Mouse (Mus musculus) midbrain, embryonic 16.5 days (tissue): ENCODE data around the gene Cideb. TPM values are rescaled to one million over a fixed set of nuclear protein-coding genes. Genes with fewer than 3 reads are reported as not detected.

ENCODE experiments used
- ATAC-seq: fragments of 200-750 bp; cut with Nextera tagmentation; 2 replicates; pipeline ENCODE4 v1.8.0; 2017; ENCODE audit warnings: moderate TSS enrichment
- H3K27ac ChIP-seq: fragments of 300-500 bp; sonication (generic); 2 replicates; pipeline ENCODE4 v1.5.1; 2014; ENCODE audit warnings: mild to moderate bottlenecking, low read length, mixed read lengths
- H3K27me3 ChIP-seq: fragments of 300-500 bp; sonication (generic); 2 replicates; pipeline ENCODE4 v1.6.1; 2014; ENCODE audit warnings: low read depth, low read length, mixed read lengths; ENCODE audit not compliant: control insufficient read depth, insufficient read depth
- H3K36me3 ChIP-seq: fragments of 300-500 bp; sonication (generic); 2 replicates; pipeline ENCODE4 v1.6.1; 2014; ENCODE audit warnings: mild to moderate bottlenecking, low read length, moderate library complexity, mixed read lengths; ENCODE audit not compliant: control insufficient read depth, insufficient read depth
- H3K4me1 ChIP-seq: fragments of 300-500 bp; sonication (generic); 2 replicates; pipeline ENCODE4 v1.6.1; 2014; ENCODE audit warnings: mild to moderate bottlenecking, low read length, mixed read lengths; ENCODE audit not compliant: control insufficient read depth, insufficient read depth
- H3K4me2 ChIP-seq: fragments of 300-500 bp; sonication (generic); 2 replicates; pipeline ENCODE4 v1.6.1; 2014; ENCODE audit warnings: mild to moderate bottlenecking, low read length, mixed read lengths
- H3K4me3 ChIP-seq: fragments of 300-500 bp; sonication (generic); 2 replicates; pipeline ENCODE4 v1.5.1; 2014; ENCODE audit warnings: low read depth, mild to moderate bottlenecking, low read length, moderate library complexity, mixed read lengths
- H3K9ac ChIP-seq: fragments of 300-500 bp; sonication (generic); 2 replicates; pipeline ENCODE4 v1.6.1; 2014; ENCODE audit warnings: low read depth, low read length, mixed read lengths
- H3K9me3 ChIP-seq: fragments of 300-500 bp; sonication (generic); replicated peaks from 2 replicates; pipeline ENCODE4 v1.6.1; 2014; ENCODE audit warnings: mild to moderate bottlenecking, low read length, mixed read lengths; ENCODE audit not compliant: control insufficient read depth, poor library complexity, severe bottlenecking
- WGBS: fragments of 180-500 bp; shearing (Covaris S2); extraction: QIAGEN DNeasy Blood & Tissue Kit; methylation state at CpG from one replicate; pipeline ENCODE4 v1.1.7; 2014; 5-methylcytosine and 5-hydroxymethylcytosine counted together
- polyA plus RNA-seq: library from polyadenylated mRNA; unstranded; fragments of >200 nt; fragmentation: Nextera tagmentation; extraction: Ambion mirVana; gene quantifications from 2 replicates; pipeline ENCODE4 v1.2.1, GENCODE M21; 2015

The Cideb gene
- polyA plus RNA-seq, 1 experiment from 2014 or later, result 0.21 TPM

GRCm38 (mm10) chr14:55713007-55713728 is 45.1 kb downstream of the Cideb start:
- Histone ChIP-seq H3K9me3 (no peaks in the 10 kb centered on the region), H3K27me3 (peaks cover 7% of the 10 kb centered on the region)

DNA sequence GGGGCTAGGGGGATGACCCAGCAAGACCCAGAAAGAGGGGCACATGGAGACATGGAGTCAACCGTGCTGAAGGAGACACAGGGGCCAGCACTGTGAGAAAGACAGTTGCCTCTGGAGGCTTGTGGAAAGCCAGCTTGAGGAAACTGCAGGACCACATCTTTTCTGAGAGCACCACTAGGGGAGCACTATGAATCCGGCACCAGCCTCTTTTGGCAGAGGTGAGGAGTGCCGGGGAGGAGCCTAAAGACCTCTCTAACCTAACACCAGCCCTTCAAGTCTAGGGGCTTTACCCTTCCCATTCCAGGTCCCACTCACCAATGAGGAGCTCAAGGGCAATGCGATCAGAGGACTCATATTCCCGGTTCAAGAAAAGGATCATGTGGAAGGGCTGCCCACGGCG is 46.5 kb downstream of the Cideb start:
- 83% methylated on average over 7 of the region's 7 CpGs for WGBS
- H3K4me1 ChIP-seq, result no peaks in the 10 kb centered on the region
- H3K9ac ChIP-seq, result no peak overlapping the region
- H3K27me3 ChIP-seq, result peaks cover 7% of the 10 kb centered on the region
- ATAC-seq, result no peak
- no peaks in the 10 kb centered on the region for H3K9me3 ChIP-seq
- H3K4me2 ChIP-seq, result no peak overlapping the region
- H3K27ac ChIP-seq, result no peak overlapping the region
- H3K4me3 ChIP-seq, result no peak overlapping the region
- peaks cover under 1% of the 10 kb centered on the region; the same call in 1 of the 2 replicates for H3K36me3 ChIP-seq

More at GRCm38 (mm10) chr14:55713007-55713728, 45.1 kb downstream of the Cideb start:
- Histone ChIP-seq H3K4me2 (no peak overlapping the region), H3K4me1 (no peaks in the 10 kb centered on the region), H3K9ac (no peak overlapping the region), H3K27ac (no peak overlapping the region), H3K4me3 (no peak overlapping the region), H3K36me3 (peaks cover 9% of the 10 kb centered on the region; the same call in 1 of the 2 replicates)
- 14% methylated on average over 24 of the region's 25 CpGs for WGBS
- ATAC-seq, result no peak

DNA sequence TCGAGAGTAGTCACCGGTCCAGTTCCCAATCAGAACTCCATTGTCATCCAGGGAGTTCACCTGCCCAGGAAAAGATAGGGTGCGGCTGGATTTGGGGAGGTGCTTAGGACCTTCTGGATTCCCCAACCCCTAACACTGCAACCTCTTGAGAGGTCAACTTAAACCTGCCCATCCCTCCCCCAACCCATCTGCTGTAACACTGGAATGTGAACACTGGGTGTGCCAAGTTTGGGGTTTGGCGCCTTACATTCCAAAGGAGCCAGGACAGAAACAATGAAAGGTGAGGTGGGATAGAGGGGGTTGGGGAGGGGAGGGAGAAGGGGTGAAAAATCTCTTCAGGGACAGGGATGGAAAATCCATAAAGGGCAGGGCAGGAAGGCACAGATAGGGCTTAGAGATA is 48.7 kb downstream of the Cideb start:
- no peak overlapping the region for H3K9ac ChIP-seq
- H3K27ac ChIP-seq, result no peak overlapping the region
- no peak overlapping the region for H3K4me2 ChIP-seq
- no peak for ATAC-seq
- no peak overlapping the region for H3K4me3 ChIP-seq
- no peaks in the 10 kb centered on the region for H3K9me3 ChIP-seq
- no peaks in the 10 kb centered on the region for H3K36me3 ChIP-seq
- WGBS, result 86% methylated on average over 4 of the region's 4 CpGs
- H3K4me1 ChIP-seq, result no peaks in the 10 kb centered on the region
- H3K27me3 ChIP-seq, result peaks cover 7% of the 10 kb centered on the region

DNA sequence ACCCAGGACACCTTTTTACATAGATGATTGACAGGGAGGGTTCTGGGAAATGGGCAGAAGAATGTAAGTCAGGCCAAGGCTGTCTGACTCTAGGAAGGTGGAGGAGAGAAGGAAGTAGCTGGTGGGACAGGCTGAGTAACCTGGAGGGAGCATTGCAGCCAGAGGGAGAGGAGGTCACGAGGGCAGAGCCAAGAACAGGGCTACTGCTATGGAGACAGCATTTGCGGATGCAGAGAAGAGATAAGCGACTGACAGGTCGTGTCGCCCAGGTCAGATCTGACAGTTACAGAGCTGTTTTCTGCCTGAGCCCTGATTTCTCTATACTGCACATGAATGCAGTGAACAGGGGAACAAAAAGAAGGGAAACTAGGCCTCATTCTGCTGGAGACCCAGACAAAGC is 50.9 kb downstream of the Cideb start:
- ATAC-seq, result no peak
- 82% methylated on average over 5 of the region's 5 CpGs for WGBS

DNA sequence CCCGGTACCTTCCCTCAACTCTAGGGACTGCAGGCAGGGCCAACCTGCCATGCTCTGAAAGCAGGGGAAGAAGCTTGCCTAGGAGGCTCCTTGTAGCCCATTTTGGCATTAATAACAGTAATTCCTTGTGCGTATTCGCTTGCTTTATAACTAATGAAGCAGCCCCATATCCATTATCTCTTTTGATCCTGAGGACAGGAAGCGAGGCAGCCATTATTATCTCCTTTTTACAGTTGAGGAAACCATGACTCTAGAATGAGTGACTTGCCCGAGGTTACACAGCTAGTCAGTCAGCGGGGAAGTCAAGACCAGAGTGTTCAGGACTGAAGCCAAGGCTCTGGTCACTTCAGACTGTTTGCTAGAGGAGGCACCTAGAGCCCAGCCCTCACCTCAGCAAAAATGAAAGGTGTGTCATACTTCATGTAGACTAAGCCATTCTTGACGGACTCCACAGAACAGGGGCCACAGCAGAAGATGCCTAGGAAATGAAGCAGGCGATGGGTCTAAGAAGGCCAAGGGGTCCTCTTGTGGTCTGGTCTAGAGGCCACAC is 52.1 kb downstream of the Cideb start:
- Histone ChIP-seq H3K36me3 (no peaks in the 10 kb centered on the region), H3K4me1 (no peaks in the 10 kb centered on the region), H3K4me3 (no peak overlapping the region), H3K4me2 (no peak overlapping the region), H3K27me3 (no peaks in the 10 kb centered on the region), H3K9me3 (no peaks in the 10 kb centered on the region), H3K27ac (no peak overlapping the region), H3K9ac (no peak overlapping the region)
- WGBS, result 91% methylated on average over 8 of the region's 8 CpGs
- no peak for ATAC-seq

More for the DNA sequence above, 50.9 kb downstream of the Cideb start:
- H3K36me3 ChIP-seq, result no peaks in the 10 kb centered on the region
- no peak overlapping the region for H3K4me3 ChIP-seq
- no peaks in the 10 kb centered on the region for H3K9me3 ChIP-seq
- no peak overlapping the region for H3K27ac ChIP-seq
- H3K4me2 ChIP-seq, result no peak overlapping the region
- no peaks in the 10 kb centered on the region for H3K4me1 ChIP-seq
- no peak overlapping the region for H3K9ac ChIP-seq
- no peaks in the 10 kb centered on the region for H3K27me3 ChIP-seq

Other genes with a start within 250 kb of the Cideb start
- gene Cpne6, start 248.0 kb downstream of the Cideb start, polyA plus RNA-seq, result 2.2 and 3.4 TPM in 2 replicates
- gene Nrl, start 233.5 kb downstream of the Cideb start, polyA plus RNA-seq, result 0.08 and 0.19 TPM in 2 replicates
- 29.5 and 30.6 TPM in 2 replicates for gene Pck2, start 218.2 kb downstream of the Cideb start, polyA plus RNA-seq
- gene Dcaf11, start 198.5 kb downstream of the Cideb start, polyA plus RNA-seq, result 134 and 137 TPM in 2 replicates
- 0.55 and 0.72 TPM in 2 replicates for gene A730061H03Rik, start 198.1 kb downstream of the Cideb start, polyA plus RNA-seq
- gene Fitm1, start 182.8 kb downstream of the Cideb start, polyA plus RNA-seq, result 0.22 TPM in 1 of 2 replicates, not detected in the other
- gene Psme1, start 180.3 kb downstream of the Cideb start, polyA plus RNA-seq, result 238 and 262 TPM in 2 replicates
- gene Emc9, start 173.2 kb downstream of the Cideb start, polyA plus RNA-seq, result 31.6 and 46.9 TPM in 2 replicates
- 174 and 183 TPM in 2 replicates for gene Psme2, start 167.3 kb downstream of the Cideb start, polyA plus RNA-seq
- gene Rnf31, start 166.8 kb downstream of the Cideb start, polyA plus RNA-seq, result 24.6 and 27.2 TPM in 2 replicates
- 10.4 and 10.5 TPM in 2 replicates for gene Irf9, start 154.9 kb downstream of the Cideb start, polyA plus RNA-seq
- gene Rec8, start 140.4 kb downstream of the Cideb start, polyA plus RNA-seq, result 8.0 and 8.4 TPM in 2 replicates
- 116 and 123 TPM in 2 replicates for gene Ipo4, start 122.5 kb downstream of the Cideb start, polyA plus RNA-seq
- gene Gm49378, start 120.6 kb downstream of the Cideb start, polyA plus RNA-seq, result 2.1 and 2.4 TPM in 2 replicates
- gene Tm9sf1, start 114.7 kb downstream of the Cideb start, polyA plus RNA-seq, result 57.8 and 60.0 TPM in 2 replicates
- 0.20 and 0.28 TPM in 2 replicates for gene Tssk4, start 108.3 kb downstream of the Cideb start, polyA plus RNA-seq
- gene Mdp1, start 98.0 kb downstream of the Cideb start, polyA plus RNA-seq, result 81.0 and 84.6 TPM in 2 replicates
- 52.5 and 52.7 TPM in 2 replicates for gene Gmpr2, start 86.5 kb downstream of the Cideb start, polyA plus RNA-seq
- gene Nedd8, start 86.3 kb downstream of the Cideb start, polyA plus RNA-seq, result 532 and 551 TPM in 2 replicates
- 22.5 and 25.8 TPM in 2 replicates for gene Tinf2, start 76.6 kb downstream of the Cideb start, polyA plus RNA-seq
- gene Tgm1, start 44.5 kb downstream of the Cideb start, polyA plus RNA-seq, result 0.13 and 0.15 TPM in 2 replicates
- gene Rabggta, start 36.2 kb downstream of the Cideb start, polyA plus RNA-seq, result 64.0 and 65.1 TPM in 2 replicates
- gene Dhrs1, start 12.8 kb downstream of the Cideb start, polyA plus RNA-seq, result 72.3 and 75.3 TPM in 2 replicates
- 25.9 and 28.0 TPM in 2 replicates for gene Nop9, start 12.8 kb downstream of the Cideb start, polyA plus RNA-seq
- 0.51 and 0.59 TPM in 2 replicates for gene Ltb4r2, start 3.0 kb upstream of the Cideb start, polyA plus RNA-seq
- 0.50 and 0.60 TPM in 2 replicates for gene Ltb4r1, start 7.5 kb upstream of the Cideb start, polyA plus RNA-seq
- gene Adcy4, start 25.6 kb upstream of the Cideb start, polyA plus RNA-seq, result 4.0 and 5.0 TPM in 2 replicates
- gene Ripk3, start 30.4 kb upstream of the Cideb start, polyA plus RNA-seq, result 1.6 and 1.7 TPM in 2 replicates
- gene Nfatc4, start 64.7 kb upstream of the Cideb start, polyA plus RNA-seq, result 6.7 and 7.0 TPM in 2 replicates
- gene Nynrin, start 95.6 kb upstream of the Cideb start, polyA plus RNA-seq, result 11.0 and 11.9 TPM in 2 replicates
- gene Cbln3, start 125.9 kb upstream of the Cideb start, polyA plus RNA-seq, result 0.15 and 0.20 TPM in 2 replicates
- gene Khnyn, start 126.5 kb upstream of the Cideb start, polyA plus RNA-seq, result 10.4 and 10.5 TPM in 2 replicates
- gene Sdr39u1, start 141.8 kb upstream of the Cideb start, polyA plus RNA-seq, result 160 and 180 TPM in 2 replicates
- gene Cma1, start 186.2 kb upstream of the Cideb start, polyA plus RNA-seq, result 0.29 TPM in 1 of 2 replicates, not detected in the other
- gene Cma2, start 192.5 kb upstream of the Cideb start, polyA plus RNA-seq, result not detected in 2 replicates